Mouse (Mus musculus): ENCODE data around the gene Ap1ar. TPM values are rescaled to one million over a fixed set of nuclear protein-coding genes. Genes with fewer than 3 reads are reported as not detected.
A peak's percentile ranks its signal among the peaks of the same experiment; 100 is the strongest.

Ap1ar gene
- polyA plus RNA-seq, 1 experiment: 19.2 TPM

- no peak overlapping the region for H3K4me3 ChIP-seq (replicated peaks; ENCODE audit: extremely low read depth, low read depth, low read length)
- TF ChIP-seq POLR2A (IDR thresholded peaks at IDR 0.05; ENCODE audit: borderline replicate concordance, extremely low read depth, low read depth, low read length) (no peak), CTCF (IDR thresholded peaks at IDR 0.05; ENCODE audit: insufficient read depth, low read length) (no peak)
- H3K4me1 ChIP-seq (ENCODE audit: control insufficient read depth, insufficient read depth, low read length): no peaks in the 10 kb centered on the region
- WGBS: 44% methylated on average over 5 of the region's 5 CpGs
- no peak for DNase-seq
Observed at GRCm38 (mm10) chr3:127843941-127844327, 6.6 kb upstream of the Ap1ar start.

- DNase-seq: peak; percentile 31
- TF ChIP-seq CTCF (IDR thresholded peaks at IDR 0.05; ENCODE audit: insufficient read depth, low read length) (no peak), POLR2A (IDR thresholded peaks at IDR 0.05; ENCODE audit: borderline replicate concordance, extremely low read depth, low read depth, low read length) (no peak)
- 44% methylated on average over 2 of the region's 2 CpGs for WGBS
- Histone ChIP-seq H3K4me3 (replicated peaks; ENCODE audit: extremely low read depth, low read depth, low read length) (no peak overlapping the region), H3K4me1 (ENCODE audit: control insufficient read depth, insufficient read depth, low read length) (no peaks in the 10 kb centered on the region)
Observed at GRCm38 (mm10) chr3:127843324-127843940, 6.1 kb upstream of the Ap1ar start.

- 84% methylated on average over 8 of the region's 8 CpGs for WGBS
- no peaks in the 10 kb centered on the region for H3K4me1 ChIP-seq (ENCODE audit: control insufficient read depth, insufficient read depth, low read length)
- no peak overlapping the region for H3K4me3 ChIP-seq (replicated peaks; ENCODE audit: extremely low read depth, low read depth, low read length)
- no peak for DNase-seq
- TF ChIP-seq POLR2A (IDR thresholded peaks at IDR 0.05; ENCODE audit: borderline replicate concordance, extremely low read depth, low read depth, low read length) (no peak), CTCF (IDR thresholded peaks at IDR 0.05; ENCODE audit: insufficient read depth, low read length) (no peak)
Observed at GRCm38 (mm10) chr3:127841926-127842325, 4.6 kb upstream of the Ap1ar start.

GRCm38 (mm10) chr3:127837972-127838644 lies 785 bp upstream of the Ap1ar start:
- 31% methylated on average over 8 of the region's 8 CpGs for WGBS

GRCm38 (mm10) chr3:127836798-127837153 lies 547 bp downstream of the Ap1ar start:
- TF ChIP-seq CTCF (IDR thresholded peaks at IDR 0.05; ENCODE audit: insufficient read depth, low read length): no peak
- no peak for TF ChIP-seq POLR2A (IDR thresholded peaks at IDR 0.05; ENCODE audit: borderline replicate concordance, extremely low read depth, low read depth, low read length)
- WGBS: 1% methylated on average over 17 of the region's 17 CpGs
- Histone ChIP-seq H3K4me1 (ENCODE audit: control insufficient read depth, insufficient read depth, low read length) (no peaks in the 10 kb centered on the region), H3K4me3 (replicated peaks; ENCODE audit: extremely low read depth, low read depth, low read length) (peak overlapping the region; percentile 67)
- DNase-seq: no peak

More at GRCm38 (mm10) chr3:127837972-127838644, 785 bp upstream of the Ap1ar start:
- H3K4me3 ChIP-seq (replicated peaks; ENCODE audit: extremely low read depth, low read depth, low read length): peak overlapping the region; percentile 75
- no peak for DNase-seq
- TF ChIP-seq CTCF (IDR thresholded peaks at IDR 0.05; ENCODE audit: insufficient read depth, low read length) (no peak), POLR2A (IDR thresholded peaks at IDR 0.05; ENCODE audit: borderline replicate concordance, extremely low read depth, low read depth, low read length) (no peak)
- H3K4me1 ChIP-seq (ENCODE audit: control insufficient read depth, insufficient read depth, low read length): no peaks in the 10 kb centered on the region

GRCm38 (mm10) chr3:127835594-127835993 lies 1.7 kb downstream of the Ap1ar start:
- WGBS: 65% methylated on average over 6 of the region's 6 CpGs
- DNase-seq: no peak
- H3K4me3 ChIP-seq (replicated peaks; ENCODE audit: extremely low read depth, low read depth, low read length): no peak overlapping the region
- no peak for TF ChIP-seq POLR2A (IDR thresholded peaks at IDR 0.05; ENCODE audit: borderline replicate concordance, extremely low read depth, low read depth, low read length)
- no peak for TF ChIP-seq CTCF (IDR thresholded peaks at IDR 0.05; ENCODE audit: insufficient read depth, low read length)
- H3K4me1 ChIP-seq (ENCODE audit: control insufficient read depth, insufficient read depth, low read length): no peaks in the 10 kb centered on the region

GRCm38 (mm10) chr3:127834040-127834439 lies 3.3 kb downstream of the Ap1ar start:
- Histone ChIP-seq H3K4me3 (replicated peaks; ENCODE audit: extremely low read depth, low read depth, low read length) (no peak overlapping the region), H3K4me1 (ENCODE audit: control insufficient read depth, insufficient read depth, low read length) (no peaks in the 10 kb centered on the region)
- 82% methylated on average over 4 of the region's 4 CpGs for WGBS
- no peak for DNase-seq
- no peak for TF ChIP-seq POLR2A (IDR thresholded peaks at IDR 0.05; ENCODE audit: borderline replicate concordance, extremely low read depth, low read depth, low read length)
- TF ChIP-seq CTCF (IDR thresholded peaks at IDR 0.05; ENCODE audit: insufficient read depth, low read length): no peak

- DNase-seq: no peak
- Histone ChIP-seq H3K4me3 (replicated peaks; ENCODE audit: extremely low read depth, low read depth, low read length) (no peak overlapping the region), H3K4me1 (ENCODE audit: control insufficient read depth, insufficient read depth, low read length) (no peaks in the 10 kb centered on the region)
- WGBS: 59% methylated on average over 6 of the region's 6 CpGs
- no peak for TF ChIP-seq POLR2A (IDR thresholded peaks at IDR 0.05; ENCODE audit: borderline replicate concordance, extremely low read depth, low read depth, low read length)
Observed at GRCm38 (mm10) chr3:127831079-127831478, 6.2 kb downstream of the Ap1ar start.

- TF ChIP-seq POLR2A (IDR thresholded peaks at IDR 0.05; ENCODE audit: borderline replicate concordance, extremely low read depth, low read depth, low read length) (no peak), CTCF (IDR thresholded peaks at IDR 0.05; ENCODE audit: insufficient read depth, low read length) (no peak)
- no peak for DNase-seq
- Histone ChIP-seq H3K4me3 (replicated peaks; ENCODE audit: extremely low read depth, low read depth, low read length) (no peak overlapping the region), H3K4me1 (ENCODE audit: control insufficient read depth, insufficient read depth, low read length) (no peaks in the 10 kb centered on the region)
- WGBS: 93% methylated on average over 10 of the region's 10 CpGs
Observed at GRCm38 (mm10) chr3:127830183-127830582, 7.1 kb downstream of the Ap1ar start.

- TF ChIP-seq POLR2A (IDR thresholded peaks at IDR 0.05; ENCODE audit: borderline replicate concordance, extremely low read depth, low read depth, low read length) (no peak), CTCF (IDR thresholded peaks at IDR 0.05; ENCODE audit: insufficient read depth, low read length) (no peak)
- DNase-seq: no peak
- no peak overlapping the region for H3K4me3 ChIP-seq (replicated peaks; ENCODE audit: extremely low read depth, low read depth, low read length)
- 47% methylated on average over 7 of the region's 7 CpGs for WGBS
- H3K4me1 ChIP-seq (ENCODE audit: control insufficient read depth, insufficient read depth, low read length): no peaks in the 10 kb centered on the region
Observed at GRCm38 (mm10) chr3:127827123-127827522, 10.2 kb downstream of the Ap1ar start.
